Mouse (Mus musculus) liver, embryonic 16.5 days (tissue): ENCODE data around the gene Mc3r. TPM values are rescaled to one million over a fixed set of nuclear protein-coding genes. Genes with fewer than 3 reads are reported as not detected.

Experiments used
- ATAC-seq: fragments of 200-750 bp; cut with Nextera tagmentation; 2 replicates; pipeline ENCODE4 v1.8.0; 2017; ENCODE audit warnings: low read depth, mild to moderate bottlenecking, moderate number of reproducible peaks, moderate library complexity
- H3K27ac ChIP-seq: fragments of 300-500 bp; sonication (generic); 2 replicates; pipeline ENCODE4 v1.5.1; 2014; ENCODE audit warnings: mild to moderate bottlenecking, low read length
- H3K27me3 ChIP-seq: fragments of 300-500 bp; sonication (generic); 2 replicates; pipeline ENCODE4 v1.6.1; 2014; ENCODE audit warnings: low read depth, low read length, mixed read lengths; ENCODE audit not compliant: control insufficient read depth, insufficient read depth
- H3K36me3 ChIP-seq: fragments of 300-500 bp; sonication (generic); 2 replicates; pipeline ENCODE4 v1.6.1; 2014; ENCODE audit warnings: mild to moderate bottlenecking; ENCODE audit not compliant: control insufficient read depth, insufficient read depth
- H3K4me1 ChIP-seq: fragments of 300-500 bp; sonication (generic); 2 replicates; pipeline ENCODE4 v1.6.1; 2014; ENCODE audit warnings: low read depth, low read length, mixed read lengths; ENCODE audit not compliant: control insufficient read depth
- H3K4me2 ChIP-seq: fragments of 300-500 bp; sonication (generic); 2 replicates; pipeline ENCODE4 v1.6.1; 2014; ENCODE audit warnings: low read depth, low read length, mixed read lengths
- H3K4me3 ChIP-seq: fragments of 300-500 bp; sonication (generic); 2 replicates; pipeline ENCODE4 v1.5.1; 2014; ENCODE audit warnings: low read depth, mild to moderate bottlenecking, low read length
- H3K9ac ChIP-seq: fragments of 300-500 bp; sonication (generic); 2 replicates; pipeline ENCODE4 v1.6.1; 2014; ENCODE audit warnings: low read depth, low read length
- H3K9me3 ChIP-seq: fragments of 300-500 bp; sonication (generic); replicated peaks from 2 replicates; pipeline ENCODE4 v1.6.1; 2016; ENCODE audit warnings: low read length; ENCODE audit not compliant: control insufficient read depth
- WGBS: fragments of 180-500 bp; shearing (Covaris S2); extraction: QIAGEN DNeasy Blood & Tissue Kit; methylation state at CpG from one replicate; pipeline ENCODE4 v1.1.7; 2014; ENCODE audit not compliant: insufficient replicate concordance; 5-methylcytosine and 5-hydroxymethylcytosine counted together
- polyA plus RNA-seq: library from polyadenylated mRNA; unstranded; fragments of >200 nt; fragmentation: Nextera tagmentation; extraction: Ambion mirVana; gene quantifications from 2 replicates; pipeline ENCODE4 v1.2.1, GENCODE M21; 2015

The Mc3r gene
- polyA plus RNA-seq, 1 experiment from 2014 or later = 0.06 TPM

DNA sequence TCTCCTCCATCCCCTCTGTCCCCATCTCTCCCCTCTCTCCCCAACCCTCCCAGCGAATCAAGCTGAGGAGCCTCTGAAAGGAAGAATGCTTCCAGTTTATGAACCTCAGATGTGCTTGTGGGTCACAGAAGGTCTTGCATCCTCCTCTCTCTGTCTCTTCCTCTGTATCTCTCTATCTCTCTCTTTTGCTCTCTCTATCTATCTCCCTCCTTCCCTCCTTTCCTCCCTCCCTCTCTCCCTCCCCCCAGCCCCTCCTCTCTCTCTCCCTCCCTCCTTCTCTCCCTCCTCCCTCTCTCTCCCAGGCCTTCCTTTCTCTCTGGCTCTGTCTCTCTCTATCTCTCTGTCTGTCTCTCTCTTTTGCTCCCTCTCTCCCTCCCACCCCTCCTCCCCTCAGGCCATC, 50.2 kb downstream of the Mc3r start:
- Histone ChIP-seq H3K4me3 (no peak overlapping the region), H3K9me3 (no peaks in the 10 kb centered on the region), H3K9ac (peak overlapping the region; percentile 58), H3K27me3 (no peaks in the 10 kb centered on the region; the same call in 1 of the 2 replicates), H3K36me3 (no peaks in the 10 kb centered on the region), H3K27ac (peak overlapping the region; percentile 88), H3K4me1 (peaks cover 41% of the 10 kb centered on the region), H3K4me2 (peak overlapping the region; percentile 47)
- WGBS = 47% methylated on average over 1 of the region's 1 CpGs
- peak; percentile 57 for ATAC-seq

DNA sequence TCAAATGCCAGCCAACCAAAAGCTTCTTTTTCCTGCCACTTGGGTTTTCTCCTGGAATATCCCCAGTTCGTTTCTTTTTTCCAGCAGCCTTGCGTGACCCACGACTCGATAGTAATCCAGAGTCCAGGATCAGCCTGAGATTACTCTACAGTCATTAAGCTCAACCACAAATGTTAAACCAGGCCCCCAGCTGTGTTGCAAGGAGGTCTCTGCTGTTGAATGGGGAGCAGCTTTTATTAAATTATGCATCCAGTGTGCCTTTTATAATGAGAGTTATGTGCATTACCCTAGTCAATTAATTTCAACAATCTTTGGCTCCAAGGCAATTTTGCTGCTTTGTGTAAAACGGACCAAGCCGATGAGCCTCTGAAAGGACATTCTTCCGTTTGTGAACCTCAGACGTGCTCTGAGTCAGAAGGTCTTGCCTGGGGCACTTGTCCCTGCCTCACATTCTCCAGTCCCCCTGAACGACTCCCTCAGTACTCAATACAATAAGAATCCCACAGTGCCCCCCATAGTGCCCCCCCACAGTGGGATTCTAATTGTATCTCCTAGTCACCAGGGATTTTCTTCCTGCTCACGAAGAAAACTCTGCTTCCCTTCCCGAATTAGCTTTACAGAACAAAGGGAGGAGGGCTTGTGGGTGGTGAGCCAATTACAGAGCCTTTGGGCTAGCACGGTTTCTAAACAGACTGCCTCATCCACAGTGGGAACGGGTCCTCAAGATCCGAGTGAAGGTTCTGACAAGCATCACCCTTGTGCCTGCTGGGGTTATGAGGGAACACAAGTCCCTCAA, 51.0 kb downstream of the Mc3r start:
- peak overlapping the region; percentile 47 for H3K4me2 ChIP-seq
- 0 out of 2 replicates have a peak overlapping the region, but pooled peaks have one; percentile 40 for H3K27ac ChIP-seq
- H3K27me3 ChIP-seq = no peaks in the 10 kb centered on the region; the same call in 1 of the 2 replicates
- no peaks in the 10 kb centered on the region for H3K36me3 ChIP-seq
- no peak overlapping the region for H3K4me3 ChIP-seq
- ATAC-seq = no peak
- H3K9me3 ChIP-seq = no peaks in the 10 kb centered on the region
- peaks cover 36% of the 10 kb centered on the region for H3K4me1 ChIP-seq
- WGBS = 27% methylated on average over 14 of the region's 14 CpGs
- H3K9ac ChIP-seq = peak overlapping the region; percentile 26; the same call in 1 of the 2 replicates

Other genes with a start within 250 kb of the Mc3r start
- 0.02 and 0.09 TPM in 2 replicates for gene Cbln4, start 205.0 kb upstream of the Mc3r start, polyA plus RNA-seq
- 136 and 144 TPM in 2 replicates for gene Fam210b, start 97.1 kb downstream of the Mc3r start, polyA plus RNA-seq
- gene Aurka, start 122.0 kb downstream of the Mc3r start, polyA plus RNA-seq = 118 and 130 TPM in 2 replicates
- 18.8 and 19.6 TPM in 2 replicates for gene Cstf1, start 122.2 kb downstream of the Mc3r start, polyA plus RNA-seq
- 0.56 and 0.77 TPM in 2 replicates for gene Cass4, start 145.3 kb downstream of the Mc3r start, polyA plus RNA-seq
- gene Rtf2, start 192.1 kb downstream of the Mc3r start, polyA plus RNA-seq = 41.3 and 42.1 TPM in 2 replicates
- 0.54 and 0.58 TPM in 2 replicates for gene Gcnt7, start 210.1 kb downstream of the Mc3r start, polyA plus RNA-seq
- 0.13 and 0.18 TPM in 2 replicates for gene Fam209, start 224.0 kb downstream of the Mc3r start, polyA plus RNA-seq